Comparison of ENCODE assay signal across 20 mouse cellular contexts in the genomic region with DNA sequence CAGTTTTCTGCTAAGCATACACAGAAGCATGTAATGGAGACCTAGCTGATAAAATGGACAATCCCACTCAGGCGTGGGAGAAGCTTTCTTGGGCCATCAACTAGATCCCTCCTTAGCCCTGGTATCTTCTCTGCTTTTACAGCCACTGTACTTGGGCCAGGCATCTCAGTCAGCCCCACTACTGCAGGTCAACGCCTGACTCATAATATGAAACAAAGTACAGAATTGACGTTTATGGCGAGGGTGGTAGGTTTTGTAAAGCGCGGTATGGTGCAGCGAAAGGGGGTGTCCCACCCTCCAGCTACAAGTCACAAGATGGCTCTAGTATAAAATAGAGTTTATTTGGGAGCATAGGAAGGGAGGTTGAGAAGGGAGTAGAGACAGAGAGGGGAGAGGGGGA. TPM values are rescaled to one million over a fixed set of nuclear protein-coding genes. Genes with fewer than 3 reads are reported as not detected.
A peak's percentile ranks its signal among the peaks of the same experiment; 100 is the strongest.
DNase-seq lines count a peak whose midpoint lies in the region; ATAC-seq and TF ChIP-seq lines count a peak whose summit lies in the region.
"Had no signal": no experiment of that assay in that cellular context is flagged by ENCODE, and none has a peak within 500 bp of the region (broad histone marks: within the 10 kb centered on the region; RNA-seq: fewer than 3 reads in every experiment).

No protein-coding gene starts in this region.

- no peaks in the 10 kb centered on the region for H3K36me3 ChIP-seq in heart, embryonic 11.5 days (ENCODE audit: control insufficient read depth, insufficient read depth, low read length)
- no peaks in the 10 kb centered on the region for H3K36me3 ChIP-seq in kidney, postnatal 0 days (ENCODE audit: insufficient read depth, low read length)
- no peaks in the 10 kb centered on the region for H3K36me3 ChIP-seq in myocyte (ENCODE audit: control insufficient read depth, insufficient read depth)
- no peaks in the 10 kb centered on the region for H3K36me3 ChIP-seq in forebrain, embryonic 14.5 days (ENCODE audit: control insufficient read depth, insufficient read depth, low read length)
- no peaks in the 10 kb centered on the region for H3K36me3 ChIP-seq in midbrain, embryonic 16.5 days (ENCODE audit: control insufficient read depth, insufficient read depth, low read length)
- H3K36me3 ChIP-seq: forebrain, embryonic 15.5 days; neural tube, embryonic 15.5 days had no signal

- H3K79me2 ChIP-seq in myocyte (ENCODE audit: control insufficient read depth, insufficient read depth): no peaks in the 10 kb centered on the region

- H3K4me2 ChIP-seq in heart, embryonic 11.5 days: no peak overlapping the region
- no peak overlapping the region for H3K4me2 ChIP-seq in kidney, postnatal 0 days (ENCODE audit: low read length)
- peak overlapping the region; percentile 60 for H3K4me2 ChIP-seq in myocyte (ENCODE audit: low read depth)
- no peak overlapping the region for H3K4me2 ChIP-seq in forebrain, embryonic 14.5 days (ENCODE audit: low read length)
- no peak overlapping the region for H3K4me2 ChIP-seq in midbrain, embryonic 16.5 days (ENCODE audit: low read length)
- H3K4me2 ChIP-seq: forebrain, embryonic 15.5 days; neural tube, embryonic 15.5 days had no signal

- ATAC-seq in heart, embryonic 11.5 days (replicated peaks; ENCODE audit: insufficient number of reproducible peaks, low FRiP score, low TSS enrichment): no peak
- ATAC-seq in kidney, postnatal 0 days (replicated peaks; ENCODE audit: low FRiP score, low read depth): no peak
- peak; percentile 19 for ATAC-seq in CD4-positive, CD25-positive, alpha-beta regulatory T cell, adult 4 months
- ATAC-seq in forebrain, embryonic 14.5 days: no peak
- no peak for ATAC-seq in midbrain, embryonic 16.5 days

- no peaks in the 10 kb centered on the region for H3K9me3 ChIP-seq in heart, embryonic 11.5 days (replicated peaks; ENCODE audit: control insufficient read depth, low read length)
- no peaks in the 10 kb centered on the region for H3K9me3 ChIP-seq in kidney, postnatal 0 days (replicated peaks; ENCODE audit: low read length)
- no peaks in the 10 kb centered on the region for H3K9me3 ChIP-seq in forebrain, embryonic 14.5 days (replicated peaks; ENCODE audit: control insufficient read depth, low read length)
- no peaks in the 10 kb centered on the region for H3K9me3 ChIP-seq in midbrain, embryonic 16.5 days (replicated peaks; ENCODE audit: control insufficient read depth, low read length, poor library complexity, severe bottlenecking)
- H3K9me3 ChIP-seq: forebrain, embryonic 15.5 days; neural tube, embryonic 15.5 days had no signal

- whole genome bisulfite sequencing in heart, embryonic 11.5 days (ENCODE audit: insufficient replicate concordance): 84% methylated on average over 7 of the region's 7 CpGs
- 60% methylated on average over 7 of the region's 7 CpGs for WGBS in kidney, postnatal 0 days
- WGBS in forebrain, embryonic 14.5 days: 84% methylated on average over 7 of the region's 7 CpGs
- 89% methylated on average over 7 of the region's 7 CpGs for WGBS in midbrain, embryonic 16.5 days

- DNase-seq in heart, adult 8-10 months (ENCODE audit: low spot score): no peak
- DNase-seq in kidney, postnatal 0 days (ENCODE audit: low spot score): peak; percentile 41
- no peak for DNase-seq in kidney, adult 9 months
- DNase-seq in forebrain, embryonic 14.5 days (ENCODE audit: low spot score): no peak
- DNase-seq: cerebellum, adult 11-12 months had no signal

- H3K9ac ChIP-seq in heart, embryonic 11.5 days (ENCODE audit: low read depth, low read length): no peak overlapping the region
- no peak overlapping the region for H3K9ac ChIP-seq in kidney, postnatal 0 days (ENCODE audit: low read depth, low read length)
- no peak overlapping the region for H3K9ac ChIP-seq in forebrain, embryonic 14.5 days (ENCODE audit: low read length)
- no peak overlapping the region for H3K9ac ChIP-seq in midbrain, embryonic 16.5 days (ENCODE audit: low read depth, low read length)
- H3K9ac ChIP-seq: forebrain, embryonic 15.5 days; liver, embryonic 14.5 days; neural tube, embryonic 15.5 days had no signal

- H3K27ac ChIP-seq in heart, embryonic 11.5 days (ENCODE audit: low read depth, low read length): peak overlapping the region; percentile 62; the same call in 1 of the 2 replicates
- H3K27ac ChIP-seq in kidney, postnatal 0 days: peak overlapping the region; percentile 70
- H3K27ac ChIP-seq in forebrain, embryonic 14.5 days (ENCODE audit: low read depth, low read length): no peak overlapping the region
- H3K27ac ChIP-seq in midbrain, embryonic 16.5 days (ENCODE audit: low read length): no peak overlapping the region
- H3K27ac ChIP-seq: forebrain, embryonic 15.5 days; liver, embryonic 14.5 days; neural tube, embryonic 15.5 days had no signal

- no peak for TF ChIP-seq POLR2A in myocyte (IDR thresholded peaks at IDR 0.05; ENCODE audit: insufficient read length, low read depth)

- H3ac ChIP-seq in myocyte (ENCODE audit: control insufficient read depth, insufficient read length): no peak overlapping the region

- no peak for TF ChIP-seq CTCF in kidney, postnatal 0 days (IDR thresholded peaks at IDR 0.05; ENCODE audit: low read depth)

- no peaks in the 10 kb centered on the region for H3K27me3 ChIP-seq in heart, embryonic 11.5 days (ENCODE audit: control insufficient read depth, insufficient read depth, low read length)
- no peaks in the 10 kb centered on the region for H3K27me3 ChIP-seq in kidney, postnatal 0 days (ENCODE audit: insufficient read depth, low read length)
- H3K27me3 ChIP-seq in myocyte (ENCODE audit: control insufficient read depth, insufficient read depth, insufficient read length): no peaks in the 10 kb centered on the region
- H3K27me3 ChIP-seq in forebrain, embryonic 14.5 days (replicated peaks; ENCODE audit: control insufficient read depth, insufficient read depth, low read length): no peaks in the 10 kb centered on the region
- no peaks in the 10 kb centered on the region for H3K27me3 ChIP-seq in midbrain, embryonic 16.5 days (ENCODE audit: control insufficient read depth, insufficient read depth, low read depth, low read length)
- H3K27me3 ChIP-seq: forebrain, embryonic 15.5 days had no signal

- no peak overlapping the region for H3K4me3 ChIP-seq in heart, embryonic 11.5 days (ENCODE audit: low read depth, low read length)
- no peak overlapping the region for H3K4me3 ChIP-seq in kidney, postnatal 0 days (replicated peaks; ENCODE audit: low read depth, low read length)
- H3K4me3 ChIP-seq in myocyte: no peak overlapping the region
- H3K4me3 ChIP-seq in forebrain, embryonic 14.5 days (ENCODE audit: low read depth, low read length): no peak overlapping the region
- H3K4me3 ChIP-seq in midbrain, embryonic 16.5 days (ENCODE audit: low read depth, low read length): no peak overlapping the region
- H3K4me3 ChIP-seq: forebrain, embryonic 15.5 days; neural tube, embryonic 15.5 days had no signal

- 0 out of 2 replicates have a peak, but pooled peaks cover 4% of the 10 kb centered on the region for H3K4me1 ChIP-seq in heart, embryonic 11.5 days (ENCODE audit: control insufficient read depth, insufficient read depth, low read length)
- peaks cover 14% of the 10 kb centered on the region for H3K4me1 ChIP-seq in kidney, postnatal 0 days (replicated peaks; ENCODE audit: insufficient read depth, low read length)
- H3K4me1 ChIP-seq in forebrain, embryonic 14.5 days (ENCODE audit: control insufficient read depth, insufficient read depth, low read length): no peaks in the 10 kb centered on the region
- H3K4me1 ChIP-seq in midbrain, embryonic 16.5 days (ENCODE audit: control insufficient read depth, insufficient read depth, low read length): no peaks in the 10 kb centered on the region
- H3K4me1 ChIP-seq: neural tube, embryonic 15.5 days had no signal

TF ChIP-seq in myocyte, 11 proteins besides CTCF, POLR2A, EP300 and RAD21:
- TF ChIP-seq POLR2AphosphoS2 (IDR thresholded peaks at IDR 0.05; ENCODE audit: insufficient read length, low read depth): no peak

RNA-seq across cellular contexts. Expression of gene S100a10, which starts 43.1 kb away (rescaled TPM):
- polyA plus RNA-seq in heart, embryonic 11.5 days (2014; fragmentation: Nextera tagmentation; extraction: Ambion mirVana): 216 and 222 TPM in 2 replicates
- total RNA-seq in heart, adult 8-10 months (2022): 10 to 100 TPM; 50.9 to 79.4 (median 56.8) TPM
- polyA plus RNA-seq in kidney, postnatal 0 days (2015; fragmentation: Nextera tagmentation; extraction: Ambion mirVana): 534 and 566 TPM in 2 replicates
- 100 to 1,000 TPM; 693 to 848 TPM for polyA plus RNA-seq in CD4-positive, CD25-positive, alpha-beta regulatory T cell, adult 4 months (2017; shearing (Covaris generic))
- 788 TPM for polyA plus RNA-seq in myocyte (2012; fragmentation: generic; extraction: Trizol)
- polyA plus RNA-seq in forebrain, embryonic 14.5 days (2014; fragmentation: Nextera tagmentation; extraction: Ambion mirVana): 121 and 131 TPM in 2 replicates
- polyA plus RNA-seq in midbrain, embryonic 16.5 days (2015; fragmentation: Nextera tagmentation; extraction: Ambion mirVana): 87.0 and 107 TPM in 2 replicates

RNA-seq across cellular contexts. Expression of gene Tdpoz2, which starts 54.5 kb away (rescaled TPM):
- polyA plus RNA-seq in heart, embryonic 11.5 days (2014; fragmentation: Nextera tagmentation; extraction: Ambion mirVana): not detected in 2 replicates
- not detected for total RNA-seq in heart, adult 8-10 months (2022)
- not detected in 2 replicates for polyA plus RNA-seq in kidney, postnatal 0 days (2015; fragmentation: Nextera tagmentation; extraction: Ambion mirVana)
- not detected for polyA plus RNA-seq in CD4-positive, CD25-positive, alpha-beta regulatory T cell, adult 4 months (2017; shearing (Covaris generic))
- polyA plus RNA-seq in myocyte (2012; fragmentation: generic; extraction: Trizol): not detected
- polyA plus RNA-seq in forebrain, embryonic 14.5 days (2014; fragmentation: Nextera tagmentation; extraction: Ambion mirVana): not detected in 2 replicates
- polyA plus RNA-seq in midbrain, embryonic 16.5 days (2015; fragmentation: Nextera tagmentation; extraction: Ambion mirVana): not detected in 2 replicates
- total RNA-seq: common myeloid progenitor, adult 5-6 weeks; gastrocnemius, adult 8-10 months; hematopoietic stem cell, adult 5-6 weeks; layer of hippocampus, postnatal 14 days; left cerebral cortex, postnatal 36 days; megakaryocyte, adult 5-6 weeks had no signal
- polyA plus RNA-seq: embryonic facial prominence, embryonic 14.5 days; forebrain, embryonic 15.5 days; liver, embryonic 14.5 days; neural tube, embryonic 15.5 days; thymus, postnatal 0 days had no signal

Comparison
In these comparisons a context has a peak if more than half of its experiments do, and no peak if none do; other contexts are left out.
1. H3K27ac ChIP-seq: peak in heart, embryonic 11.5 days (single experiment) and kidney, postnatal 0 days (single experiment); none in forebrain, embryonic 14.5 days (single experiment) and midbrain, embryonic 16.5 days (single experiment).